ENCODE assay signal across 10 mouse cellular contexts in genomic region chr1:137323035-137323680, GRCm38 (mm10).
DNase-seq lines count a peak whose midpoint lies in the region; ATAC-seq and TF ChIP-seq lines count a peak whose summit lies in the region.
"Had no signal": no experiment of that assay in that cellular context is flagged by ENCODE, and none has a peak within 500 bp of the region (broad histone marks: within the 10 kb centered on the region; RNA-seq: fewer than 3 reads in every experiment).

No protein-coding gene starts in this region.

- TF ChIP-seq POLR2A in brain, embryonic 14.5 days (IDR thresholded peaks at IDR 0.05; ENCODE audit: borderline replicate concordance, extremely low read depth, insufficient read depth, insufficient read length, poor library complexity, severe bottlenecking), result no peak

- no peak for TF ChIP-seq EP300 in liver, postnatal 0 days (IDR thresholded peaks at IDR 0.05; ENCODE audit: low read depth)

- TF ChIP-seq CTCF in liver, postnatal 0 days (IDR thresholded peaks at IDR 0.05; ENCODE audit: low read depth), result no peak
- no peak for TF ChIP-seq CTCF in brain, embryonic 14.5 days (IDR thresholded peaks at IDR 0.05; ENCODE audit: borderline replicate concordance, extremely low read depth, insufficient read depth, insufficient read length)

- H3K36me3 ChIP-seq in liver, postnatal 0 days (replicated peaks; ENCODE audit: insufficient read depth, low read length), result no peaks in the 10 kb centered on the region
- H3K36me3 ChIP-seq in liver, embryonic 11.5 days (ENCODE audit: control insufficient read depth, insufficient read depth, low read length), result no peaks in the 10 kb centered on the region
- H3K36me3 ChIP-seq in forebrain, embryonic 13.5 days (ENCODE audit: poor library complexity, severe bottlenecking), result no peaks in the 10 kb centered on the region
- H3K36me3 ChIP-seq: G1E had no signal

- 0 out of 2 replicates have a peak overlapping the region, but pooled peaks have one; percentile 21 for H3K9ac ChIP-seq in liver, postnatal 0 days (replicated peaks)
- no peak overlapping the region for H3K9ac ChIP-seq in liver, embryonic 11.5 days (ENCODE audit: low read depth, low read length)
- no peak overlapping the region for H3K9ac ChIP-seq in forebrain, embryonic 13.5 days

- H3K4me2 ChIP-seq in liver, postnatal 0 days (ENCODE audit: low read depth, low read length), result no peak overlapping the region
- no peak overlapping the region for H3K4me2 ChIP-seq in liver, embryonic 11.5 days
- no peak overlapping the region for H3K4me2 ChIP-seq in forebrain, embryonic 13.5 days

- no peak overlapping the region for H3K4me3 ChIP-seq in liver, postnatal 0 days (ENCODE audit: low read depth, low read length)
- H3K4me3 ChIP-seq in liver, embryonic 11.5 days (ENCODE audit: low read depth, low read length), result no peak overlapping the region
- H3K4me3 ChIP-seq in forebrain, embryonic 13.5 days, result no peak overlapping the region

- H3K4me1 ChIP-seq in liver, postnatal 0 days (ENCODE audit: insufficient read depth), result no peaks in the 10 kb centered on the region
- H3K4me1 ChIP-seq in liver, embryonic 11.5 days (replicated peaks; ENCODE audit: control insufficient read depth, insufficient read depth, low read length), result no peaks in the 10 kb centered on the region
- no peaks in the 10 kb centered on the region for H3K4me1 ChIP-seq in forebrain, embryonic 13.5 days

- 66% methylated on average over 2 of the region's 2 CpGs for WGBS in liver, postnatal 0 days (ENCODE audit: insufficient replicate concordance)
- WGBS in liver, embryonic 11.5 days, result 76% methylated on average over 2 of the region's 2 CpGs
- 13% methylated on average over 2 of the region's 2 CpGs for WGBS in forebrain, embryonic 13.5 days

- no peak for DNase-seq in liver, postnatal 0 days
- no peak for DNase-seq in liver, embryonic 11.5 days (ENCODE audit: low spot score)
- peak; percentile 77 for DNase-seq in brain, embryonic 14.5 days (ENCODE audit: low read depth)
- DNase-seq in retina, embryonic 14.5 days (ENCODE audit: low spot score), result peak; percentile 67
- DNase-seq in cerebellum, postnatal 25 days, result no peak
- no peak for DNase-seq in spleen, postnatal 4 days (ENCODE audit: low spot score in 2 of 2)
- DNase-seq: right cerebral cortex, postnatal 25 days had no signal

- H3K27me3 ChIP-seq in liver, postnatal 0 days (ENCODE audit: insufficient read depth, low read length), result no peaks in the 10 kb centered on the region
- H3K27me3 ChIP-seq in liver, embryonic 11.5 days (replicated peaks; ENCODE audit: control insufficient read depth, insufficient read depth, low read length), result no peaks in the 10 kb centered on the region
- H3K27me3 ChIP-seq in forebrain, embryonic 13.5 days, result no peaks in the 10 kb centered on the region

- no peak for ATAC-seq in liver, postnatal 0 days
- ATAC-seq in liver, embryonic 11.5 days (replicated peaks; ENCODE audit: low FRiP score), result no peak; the same call in 1 of the 2 replicates
- peak; percentile 85 for ATAC-seq in forebrain, embryonic 13.5 days
- no peak for ATAC-seq in erythroid progenitor cell, adult 5-6 weeks (replicated peaks; ENCODE audit: low FRiP score, poor library complexity, severe bottlenecking)

- H3K9me3 ChIP-seq in liver, postnatal 0 days (ENCODE audit: low read length), result no peaks in the 10 kb centered on the region
- H3K9me3 ChIP-seq in liver, embryonic 11.5 days (ENCODE audit: control insufficient read depth, low read length), result no peaks in the 10 kb centered on the region
- H3K9me3 ChIP-seq in forebrain, embryonic 13.5 days (replicated peaks), result no peaks in the 10 kb centered on the region

- no peak overlapping the region for H3K27ac ChIP-seq in liver, postnatal 0 days (ENCODE audit: low read depth)
- no peak overlapping the region for H3K27ac ChIP-seq in liver, embryonic 11.5 days (ENCODE audit: low read depth, low read length)
- H3K27ac ChIP-seq in forebrain, embryonic 13.5 days, result no peak overlapping the region

Comparison
In these comparisons a context has a peak if more than half of its experiments do, and no peak if none do; other contexts are left out.
1. DNase-seq: peak in brain, embryonic 14.5 days (single experiment) and retina, embryonic 14.5 days (single experiment); none in liver, postnatal 0 days (single experiment), liver, embryonic 11.5 days (single experiment), cerebellum, postnatal 25 days (0 of 2) and spleen, postnatal 4 days (0 of 2).